Mouse (Mus musculus) liver, adult (tissue): ENCODE data around the gene Plekho1.

Experiments
- GATA4 ChIP-seq: IDR thresholded peaks from 2 replicates; pipeline ENCODE4 v1.6.1; 2014; ENCODE audit warnings: mild to moderate bottlenecking, low read length; ENCODE audit not compliant: insufficient replicate concordance

Gene Plekho1

DNA sequence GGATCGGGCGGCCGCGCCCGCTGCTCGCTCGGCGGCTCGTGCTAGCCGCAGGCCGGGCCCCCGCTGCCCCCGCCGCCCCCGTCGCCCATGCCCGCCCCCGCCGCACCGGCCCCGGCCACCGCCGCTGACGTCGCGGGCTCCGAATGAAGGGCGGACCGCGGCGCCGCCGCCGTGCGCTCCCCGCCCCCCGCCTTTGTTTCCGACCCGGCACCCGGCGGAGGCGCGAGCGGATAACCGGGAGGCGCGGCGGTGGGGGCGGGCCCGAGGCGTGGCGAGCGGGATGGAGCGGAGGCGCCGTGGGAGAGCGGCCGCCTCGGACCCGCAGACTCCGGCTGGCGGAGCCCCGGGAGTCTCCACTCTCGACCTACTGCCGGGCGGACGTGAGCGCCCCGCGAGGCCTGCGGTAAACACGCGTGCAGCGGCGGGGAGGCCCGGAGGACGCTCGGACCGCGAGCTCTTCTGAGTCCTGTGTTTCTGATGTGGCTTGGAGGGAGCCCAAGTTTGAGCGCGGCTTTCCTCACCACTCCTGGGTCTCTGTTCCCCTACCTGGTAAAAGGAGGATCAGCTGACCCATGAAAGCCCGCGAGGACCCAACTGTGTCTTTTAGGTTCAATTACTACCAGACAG lies at the start of gene Plekho1:
Gene Plekho1 (minus strand): TSS at position 200 of the 627 bp plus-strand sequence.
- no peak for TF ChIP-seq GATA4

DNA sequence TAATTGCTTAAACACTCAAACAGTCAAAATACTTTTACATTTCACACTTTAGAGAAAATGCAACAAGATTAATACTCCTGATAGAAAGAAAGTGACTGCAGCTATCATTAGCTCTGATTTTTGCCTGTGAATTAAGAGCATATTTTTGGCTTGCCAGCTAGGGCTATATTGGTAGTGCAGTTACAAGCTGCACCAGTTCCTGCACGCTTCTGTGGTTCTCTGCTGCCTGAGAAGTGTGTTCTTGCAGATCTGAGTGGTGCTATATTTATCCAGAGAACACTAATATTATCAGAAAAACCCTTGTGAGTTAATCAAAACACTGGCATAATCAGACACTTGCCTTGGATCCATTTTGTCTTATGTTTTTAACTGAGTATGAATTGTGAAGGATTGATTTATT lies 47.3 kb upstream of the Plekho1 start:
- TF ChIP-seq GATA4, result no peak

DNA sequence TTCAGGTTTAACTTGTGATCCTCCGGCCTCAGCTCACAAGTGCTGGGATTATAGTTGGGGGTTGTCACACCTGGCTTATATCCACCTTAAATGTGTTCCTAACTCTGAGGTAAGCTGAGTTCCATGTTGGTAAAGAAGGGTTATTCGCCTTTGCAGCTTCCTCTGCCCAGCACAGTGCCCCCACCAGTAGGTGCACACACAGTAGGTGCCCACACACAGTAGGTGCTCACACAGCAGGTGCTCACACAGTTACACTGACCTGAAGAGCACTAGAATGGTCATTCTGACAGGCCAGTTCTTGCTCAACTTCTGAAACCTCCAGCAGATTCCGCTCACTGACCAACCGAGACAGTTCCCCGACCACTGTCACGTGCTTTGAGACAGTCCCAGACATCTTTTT lies 45.3 kb upstream of the Plekho1 start:
- TF ChIP-seq GATA4, result no peak

DNA sequence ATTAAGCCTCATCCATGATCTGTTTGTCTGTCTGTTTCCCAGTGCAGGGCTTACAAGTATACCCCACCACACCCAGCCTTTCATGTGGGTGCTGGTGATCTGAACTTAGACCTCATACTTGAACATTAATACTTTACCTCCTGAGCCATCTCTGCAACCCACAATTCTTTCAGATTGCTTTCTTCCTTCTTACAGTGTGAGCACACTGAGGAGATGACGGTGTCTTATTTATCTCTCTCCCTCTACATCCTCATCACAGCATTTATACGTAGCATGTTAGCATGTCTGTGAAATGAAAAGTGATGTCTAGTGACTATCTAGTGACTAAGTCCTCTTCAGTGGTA lies 44.8 kb upstream of the Plekho1 start:
- TF ChIP-seq GATA4, result no peak

DNA sequence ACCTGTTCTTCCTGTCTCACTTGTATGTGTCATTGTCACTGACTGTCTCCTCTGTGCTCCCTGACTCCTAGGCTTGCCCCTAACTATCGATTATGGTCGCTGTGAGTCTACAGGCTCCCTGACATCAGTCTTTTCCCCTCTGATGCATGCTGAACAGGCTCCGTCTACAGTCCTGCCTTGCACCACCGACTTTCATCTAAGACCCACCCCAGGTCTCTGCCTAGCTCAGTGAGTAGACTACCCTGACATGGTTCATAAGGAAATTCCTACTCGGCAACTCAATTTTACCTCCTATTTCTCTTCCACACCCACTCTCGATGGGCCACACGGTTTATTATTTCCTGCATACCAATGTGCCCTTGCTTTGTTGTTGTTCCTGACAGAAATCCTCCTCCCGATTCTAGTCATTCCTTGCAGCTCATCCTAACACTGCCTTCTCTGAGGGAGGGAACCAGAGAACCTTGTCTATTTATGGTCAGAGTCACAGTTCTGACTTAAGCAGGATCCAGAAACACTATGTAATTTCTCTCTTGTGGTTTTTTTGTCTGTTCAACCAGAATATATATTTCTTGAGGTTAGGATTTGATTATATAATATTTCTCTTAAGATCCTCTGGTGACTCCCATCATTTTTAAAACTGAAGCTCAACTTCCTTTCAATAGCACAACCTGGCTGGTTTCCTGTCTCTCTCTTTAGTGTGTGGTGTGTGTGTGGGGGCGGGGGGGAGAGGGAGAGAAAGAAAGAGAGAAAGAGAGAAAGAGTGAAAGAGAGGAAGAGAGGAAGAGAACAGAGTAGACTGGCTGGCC lies 44.3 kb upstream of the Plekho1 start:
- TF ChIP-seq GATA4, result no peak

DNA sequence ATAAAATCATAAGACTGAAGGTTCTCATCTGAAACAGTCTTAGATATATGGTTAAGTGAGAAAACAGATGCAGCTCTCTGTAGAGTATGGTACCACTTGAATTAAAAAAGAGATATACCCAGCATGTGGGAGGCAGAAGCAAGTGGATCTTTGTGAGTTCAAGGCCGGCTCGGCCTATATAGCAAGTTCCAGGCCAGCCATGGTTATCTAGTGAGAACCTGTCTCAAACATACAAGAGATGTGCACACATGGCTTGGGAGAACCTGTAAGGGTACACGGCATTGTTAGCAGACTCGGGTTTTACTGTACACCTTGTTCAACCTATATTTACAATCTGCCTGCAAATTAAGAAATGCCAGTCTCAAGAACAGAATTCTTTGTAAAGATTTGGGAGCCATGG lies 43.0 kb upstream of the Plekho1 start:
- TF ChIP-seq GATA4, result no peak

DNA sequence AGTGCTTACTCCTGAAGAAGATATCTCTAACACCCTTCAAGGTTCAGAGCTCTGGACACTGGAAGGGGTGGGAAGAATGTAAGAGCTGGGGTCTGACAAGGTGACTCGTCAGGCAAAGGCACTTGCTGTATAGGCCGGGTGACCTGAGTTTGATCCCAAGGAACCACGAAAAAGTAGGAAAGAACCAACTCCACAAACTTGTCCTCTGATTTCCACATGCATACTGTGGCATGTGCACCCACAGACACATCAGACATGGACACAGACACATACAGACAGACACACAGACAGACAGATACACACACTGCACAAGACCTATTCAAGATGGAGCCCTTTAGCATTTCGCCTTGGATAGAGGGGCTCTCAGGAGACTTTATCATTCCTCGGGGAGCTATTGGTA lies 42.4 kb upstream of the Plekho1 start:
- TF ChIP-seq GATA4, result no peak

DNA sequence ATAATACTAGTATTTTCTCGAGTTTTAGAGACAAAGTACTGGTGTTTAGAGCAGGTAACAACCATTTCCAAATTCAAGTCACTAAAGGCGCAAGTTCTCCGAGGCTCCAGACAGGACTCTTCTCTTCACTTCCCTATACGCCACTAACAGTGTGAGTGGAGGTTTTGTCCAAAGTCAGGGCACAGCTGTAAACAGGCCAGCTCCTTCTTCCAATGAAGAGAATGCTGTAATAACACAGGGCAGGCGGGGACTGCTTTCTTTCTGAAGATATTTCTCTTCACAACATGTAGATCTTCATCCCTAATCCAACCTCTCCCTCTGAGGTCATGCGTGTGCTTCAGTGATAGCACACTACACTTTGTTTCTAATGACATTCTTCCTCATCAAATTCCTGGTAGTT lies 41.0 kb upstream of the Plekho1 start:
- TF ChIP-seq GATA4, result no peak

DNA sequence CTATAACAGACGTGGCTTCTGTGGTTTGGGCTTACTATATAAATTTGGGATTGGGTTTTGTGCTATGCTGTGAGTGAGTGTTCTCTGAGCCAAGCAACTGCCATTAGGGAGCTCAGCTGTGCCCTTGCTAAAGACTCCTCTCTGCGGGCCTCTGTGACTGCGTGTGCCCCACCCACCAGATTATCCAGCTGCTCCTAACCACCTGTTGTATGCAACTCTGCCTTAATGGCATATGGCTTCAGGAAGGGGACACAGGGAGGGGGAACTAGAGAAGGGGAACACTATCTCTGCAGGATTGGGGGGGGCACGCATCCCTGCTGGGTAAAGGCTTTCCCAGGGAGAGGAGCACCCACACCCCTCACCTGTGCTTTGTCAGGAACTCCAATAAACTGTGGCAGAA lies 37.2 kb upstream of the Plekho1 start:
- no peak for TF ChIP-seq GATA4

DNA sequence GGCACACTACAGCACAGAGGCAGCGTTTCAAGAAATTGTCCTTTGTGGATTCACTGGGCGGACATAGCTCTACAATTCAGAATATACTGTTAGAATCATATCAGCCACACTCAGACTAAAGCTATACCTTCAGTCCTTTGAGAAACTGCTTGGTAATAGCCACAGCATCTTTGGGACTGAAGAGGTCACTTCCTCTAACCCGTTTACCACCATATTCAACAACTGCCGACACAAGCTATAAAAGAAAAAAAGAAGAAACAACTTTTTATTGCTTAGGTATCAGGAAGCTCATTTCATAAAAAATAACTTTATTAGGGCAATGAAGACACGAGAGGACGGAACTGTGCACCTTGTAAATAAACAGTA lies 36.8 kb upstream of the Plekho1 start:
- no peak for TF ChIP-seq GATA4

DNA sequence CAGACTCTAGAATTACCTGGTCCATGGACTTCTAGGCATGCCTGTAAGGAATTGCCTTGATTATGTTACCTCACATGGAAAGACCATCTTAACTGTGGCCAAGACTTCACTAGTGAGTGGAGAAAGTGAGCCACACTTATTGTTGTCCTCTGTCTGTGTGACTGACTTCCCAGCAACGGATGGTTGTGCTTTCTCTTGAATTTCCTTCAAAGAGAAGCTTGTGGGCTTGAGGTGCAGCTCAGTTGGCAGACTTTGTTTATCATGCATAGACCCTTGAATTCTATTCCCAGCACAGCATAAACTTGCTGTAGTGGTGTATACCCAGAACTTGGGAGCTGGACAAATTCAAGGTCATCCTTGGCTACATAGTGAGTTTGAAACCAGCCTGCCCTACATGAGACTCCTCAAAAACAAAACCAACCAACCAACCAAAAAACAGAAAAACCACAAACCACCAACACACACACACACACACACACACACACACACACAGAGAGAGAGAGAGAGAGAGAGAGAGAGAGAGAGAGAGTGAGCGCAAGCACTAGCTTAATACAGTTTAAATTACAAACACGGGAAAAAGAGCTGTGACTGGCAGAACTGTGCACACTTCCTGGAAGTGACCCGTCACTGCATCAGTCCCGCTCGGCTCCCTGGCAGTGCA lies 36.3 kb upstream of the Plekho1 start:
- TF ChIP-seq GATA4, result no peak

DNA sequence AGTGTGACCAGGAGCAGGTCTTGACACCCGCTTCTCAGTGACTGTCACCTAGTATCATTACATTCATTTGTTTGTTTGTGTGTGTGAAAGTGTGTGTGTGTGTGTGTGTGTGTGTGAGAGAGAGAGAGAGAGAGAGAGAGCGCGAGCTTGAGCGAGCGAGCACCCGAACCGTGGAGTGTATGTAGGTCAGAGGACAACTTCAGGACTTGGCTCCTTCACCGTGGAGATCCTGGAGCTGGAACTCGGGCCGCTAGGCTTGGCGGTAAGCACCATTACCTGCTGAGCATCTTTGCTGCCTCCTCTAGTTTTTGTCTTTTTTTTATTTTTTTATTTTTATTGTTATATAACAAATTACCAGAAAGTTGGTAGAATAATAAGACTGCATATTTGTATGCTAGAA lies 34.0 kb upstream of the Plekho1 start:
- TF ChIP-seq GATA4, result no peak

DNA sequence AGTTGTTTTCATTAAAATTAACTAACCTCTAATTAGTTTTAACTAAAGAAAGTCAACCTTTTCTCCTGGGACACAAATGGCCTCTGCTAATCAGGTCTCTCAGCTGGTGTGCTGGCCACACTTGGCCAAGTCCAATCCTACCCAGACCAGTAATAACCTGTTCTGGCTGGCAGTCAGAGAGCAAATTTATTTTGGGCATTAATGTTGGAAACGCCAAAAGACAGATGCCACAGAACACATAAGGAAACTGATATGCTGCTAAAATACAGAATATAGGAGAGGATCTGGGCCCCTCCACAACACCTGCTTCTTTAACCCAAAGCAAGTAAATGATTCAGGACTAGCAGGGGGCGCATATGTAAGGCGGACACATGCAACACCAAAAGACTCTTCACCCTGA lies 33.5 kb upstream of the Plekho1 start:
- TF ChIP-seq GATA4, result no peak

DNA sequence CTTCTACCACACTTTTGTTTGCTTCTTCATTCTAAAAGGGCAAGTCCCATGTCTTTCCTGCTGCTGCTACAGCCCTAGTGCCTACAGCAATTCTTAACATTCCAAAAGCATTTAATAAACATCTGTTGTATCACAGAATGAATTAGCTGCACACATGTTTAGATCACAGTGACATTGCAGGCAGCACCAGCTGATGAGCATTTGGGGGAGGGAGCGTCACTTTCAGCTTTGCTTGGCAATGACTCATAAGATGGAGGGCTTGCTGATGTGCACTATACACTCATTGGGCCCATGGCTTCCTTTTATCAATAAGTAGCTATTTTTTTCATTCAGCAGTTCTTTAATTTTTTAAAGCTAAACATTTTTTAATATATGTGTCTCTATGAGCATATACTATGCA lies 32.1 kb upstream of the Plekho1 start:
- TF ChIP-seq GATA4, result no peak

DNA sequence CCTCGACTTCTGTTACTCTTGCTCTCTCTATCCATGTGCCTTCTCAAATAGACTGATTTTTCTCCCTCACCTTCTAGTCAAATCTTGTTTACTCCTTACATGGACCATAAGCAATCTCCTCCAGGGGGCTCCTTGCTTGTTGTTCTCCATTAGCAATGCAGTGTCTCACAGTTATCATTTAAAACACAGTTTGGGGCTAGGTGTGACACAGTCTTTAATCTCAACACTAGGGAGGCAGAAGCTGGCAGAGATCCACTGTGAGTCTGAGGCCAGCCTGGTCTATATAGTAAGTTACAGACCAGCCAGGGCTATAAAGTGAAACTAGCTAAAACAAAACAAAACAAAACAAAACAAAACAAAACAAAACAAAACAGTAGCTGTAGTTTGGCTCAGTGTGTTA lies 31.3 kb upstream of the Plekho1 start:
- TF ChIP-seq GATA4, result no peak

DNA sequence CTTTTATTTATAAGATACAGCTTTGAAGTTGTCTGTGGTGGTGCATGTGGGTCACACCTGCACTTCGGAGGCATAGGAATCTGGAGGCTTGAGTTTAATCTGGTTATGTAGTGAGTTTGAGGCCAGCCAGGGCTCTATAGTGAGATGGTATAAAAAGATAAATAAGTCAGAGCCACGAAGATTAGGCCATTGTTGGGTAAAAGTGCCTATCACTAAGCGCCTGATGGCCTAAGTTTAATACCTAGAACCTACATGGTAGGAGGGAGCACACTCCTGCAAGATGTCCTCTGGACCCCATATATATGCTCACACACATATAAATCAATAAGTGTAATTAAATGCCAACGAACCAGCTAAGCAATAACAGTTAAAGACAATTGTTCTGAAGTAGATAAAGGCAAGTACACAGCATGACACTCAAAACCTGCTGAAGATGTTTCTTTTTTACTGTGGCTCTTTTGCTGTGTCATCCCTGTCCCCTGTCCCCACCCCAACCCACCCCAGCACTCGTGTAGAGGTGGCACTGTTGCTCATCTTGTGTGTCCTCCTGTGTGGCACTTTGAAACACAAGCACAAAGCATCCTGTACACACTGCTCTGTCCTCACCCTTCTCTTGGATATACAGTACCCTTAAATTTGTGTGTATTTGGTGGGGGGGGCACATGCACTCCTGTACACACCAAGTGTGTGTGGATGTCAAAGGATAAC lies 25.8 kb upstream of the Plekho1 start:
- no peak for TF ChIP-seq GATA4

DNA sequence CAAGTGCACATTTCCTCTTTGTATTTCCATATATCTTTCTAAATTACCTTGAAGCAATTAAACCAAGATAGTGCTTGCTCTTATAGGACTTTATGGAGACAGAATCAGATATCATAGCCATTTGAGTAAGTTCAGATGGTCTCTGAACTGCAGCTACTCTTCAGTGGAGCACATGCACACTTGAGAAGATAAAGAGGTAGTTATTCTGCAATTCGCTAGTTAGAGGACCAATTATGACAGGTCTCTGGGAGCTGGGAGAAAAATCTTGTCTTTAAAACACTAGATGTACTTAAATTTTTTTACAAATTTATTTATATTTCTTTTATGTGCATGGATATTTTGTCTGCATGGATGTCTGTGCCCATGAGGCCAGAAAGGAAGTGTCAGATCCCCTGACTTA lies 24.9 kb upstream of the Plekho1 start:
- TF ChIP-seq GATA4, result no peak

DNA sequence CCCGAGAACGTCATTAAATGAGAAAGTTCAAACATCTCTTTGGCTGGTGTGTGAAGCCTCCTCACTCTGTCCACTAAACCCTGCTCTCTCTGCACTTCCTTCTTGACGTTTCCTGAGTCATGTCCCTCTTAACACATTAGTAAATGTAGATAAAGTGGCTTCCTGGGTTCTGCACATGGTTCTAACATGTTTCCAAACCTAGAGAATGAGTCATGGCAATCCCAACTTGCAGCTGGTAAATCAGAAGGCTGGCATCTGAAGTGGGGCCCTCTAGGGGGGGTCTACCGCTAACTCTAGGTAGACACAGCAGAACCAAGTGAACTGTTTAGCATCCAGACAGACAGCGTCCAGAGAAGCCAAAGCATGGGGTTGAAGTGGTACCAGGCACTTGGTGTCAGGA lies 21.7 kb upstream of the Plekho1 start:
- TF ChIP-seq GATA4, result no peak
